Mouse (Mus musculus): ENCODE data around the gene Alk.

Alk gene

DNA sequence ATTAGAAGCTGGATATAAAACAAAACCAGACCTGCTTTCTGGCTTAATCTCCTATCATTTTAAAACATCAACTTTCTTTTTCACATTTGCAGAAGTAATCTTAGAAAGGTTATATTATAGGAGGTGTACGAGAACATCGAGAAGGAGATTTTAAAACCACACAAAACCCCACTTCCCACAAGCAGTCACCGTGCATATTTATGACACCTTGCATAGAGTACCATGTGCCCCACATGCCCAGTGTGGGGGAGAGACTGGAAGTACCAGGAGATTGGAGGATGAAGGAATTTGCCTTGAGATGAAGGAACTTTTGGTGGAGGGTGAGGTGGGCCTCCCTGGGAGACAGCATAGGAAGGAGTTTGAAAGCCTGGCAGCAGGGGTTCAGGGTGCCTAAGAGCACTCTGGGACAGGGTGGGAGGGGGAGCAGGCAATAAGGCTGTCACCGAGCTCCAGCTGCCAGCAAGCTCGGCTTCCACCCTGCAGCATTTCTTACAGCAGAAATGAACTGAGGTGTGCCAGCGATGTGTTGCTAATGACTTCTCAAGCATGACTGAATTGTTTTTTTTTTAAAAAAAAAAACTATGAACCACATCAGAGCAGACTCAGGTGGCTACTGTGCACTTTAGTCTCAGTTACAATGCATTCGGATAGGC lies 459.4 kb downstream of the Alk start:
- DNase-seq (ENCODE audit: low spot score in 2 of 2) = no peak

DNA sequence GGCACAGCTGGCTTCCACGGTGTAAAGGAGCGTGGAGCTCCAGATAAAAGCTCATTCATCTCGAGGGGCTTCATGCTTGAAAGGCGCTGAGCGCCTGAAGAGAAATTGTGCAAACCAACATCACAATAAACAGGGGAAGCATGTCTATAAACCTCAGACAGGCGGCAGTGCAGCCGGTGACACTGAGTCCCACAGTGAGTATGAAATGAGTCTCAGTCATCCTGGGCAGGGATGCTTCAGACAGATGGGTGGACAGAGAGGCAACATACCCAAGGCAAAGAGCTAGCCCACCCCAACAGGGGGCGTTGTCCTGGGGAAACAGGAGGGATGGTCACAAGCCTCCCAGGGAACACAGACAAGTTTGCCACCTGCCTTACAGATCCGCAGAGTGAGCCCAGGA lies 460.0 kb downstream of the Alk start:
- DNase-seq (ENCODE audit: low spot score in 2 of 2) = no peak

DNA sequence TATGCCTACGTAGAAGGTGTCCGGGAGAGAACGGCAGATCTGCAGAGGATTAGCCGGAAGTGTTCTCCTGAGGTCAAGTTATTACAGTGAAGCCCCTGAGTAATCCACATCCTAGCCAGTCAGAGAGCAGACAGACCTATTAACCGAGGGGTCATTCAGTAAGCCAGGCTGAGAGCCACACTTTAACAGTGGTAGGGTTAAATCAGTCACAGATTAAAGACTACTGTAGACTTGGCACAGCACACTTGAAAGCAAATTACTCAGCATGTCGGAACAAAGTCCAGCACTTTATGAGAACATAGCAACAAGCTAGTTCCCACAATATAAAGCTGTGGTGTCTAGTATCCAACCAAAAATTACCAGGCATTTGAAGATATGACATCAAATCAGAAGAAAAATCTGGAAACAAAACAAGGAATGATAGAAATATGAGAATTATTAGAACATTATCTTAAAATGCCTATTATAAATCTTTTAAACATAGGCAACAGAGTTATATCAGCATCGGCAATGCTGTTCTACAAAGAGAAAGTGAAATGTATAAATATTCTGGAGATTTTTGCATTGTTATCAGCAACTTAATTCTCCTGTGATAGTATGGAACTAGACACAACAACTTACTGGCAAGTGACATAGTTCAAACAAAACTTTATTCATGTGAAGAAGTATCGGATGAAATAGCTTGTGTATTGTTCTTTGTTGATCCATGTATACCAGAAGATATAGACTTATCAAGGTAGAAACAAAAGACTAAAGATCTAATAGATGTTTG lies 472.1 kb downstream of the Alk start:
- no peak for DNase-seq (ENCODE audit: low spot score in 2 of 2)

DNA sequence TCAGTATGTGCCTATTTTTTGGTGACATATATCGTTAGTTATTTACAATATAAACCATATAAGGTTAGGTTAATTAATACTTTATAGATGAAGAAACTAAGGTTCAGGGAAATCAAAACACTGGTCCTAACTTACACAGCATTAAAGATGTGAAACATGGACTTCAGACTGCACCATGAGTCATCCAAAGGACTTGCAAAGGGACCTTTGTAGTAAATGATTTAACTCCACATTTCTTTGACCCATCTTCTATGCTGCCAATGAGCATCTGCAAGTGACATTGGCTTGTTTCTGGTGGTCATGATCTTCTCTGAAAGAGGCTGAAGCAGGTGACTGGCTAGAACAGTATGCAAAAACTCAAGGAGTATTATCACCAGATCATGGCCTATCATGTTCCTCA lies 482.8 kb downstream of the Alk start:
- DNase-seq (ENCODE audit: low spot score in 2 of 2) = no peak

DNA sequence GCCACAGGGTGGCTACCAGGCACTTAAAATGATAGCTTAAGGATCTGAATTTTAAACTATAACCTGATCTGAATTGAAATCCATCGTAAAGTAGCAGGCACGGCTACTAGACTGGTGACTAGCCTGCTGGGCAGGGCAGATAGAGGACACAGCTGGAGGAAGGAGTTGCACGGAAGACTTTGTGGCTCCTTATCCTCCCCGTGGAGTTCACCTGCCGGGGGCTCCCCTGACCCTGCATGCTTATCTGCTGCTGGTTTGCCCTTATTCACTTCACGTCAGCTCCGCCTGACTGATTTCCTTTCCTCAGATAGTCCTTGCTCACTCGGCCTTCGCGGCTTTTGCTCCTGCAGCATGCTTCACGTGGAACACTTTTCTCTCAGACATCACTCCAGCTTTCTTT lies 484.1 kb downstream of the Alk start:
- no peak for DNase-seq (ENCODE audit: low spot score in 2 of 2)

DNA sequence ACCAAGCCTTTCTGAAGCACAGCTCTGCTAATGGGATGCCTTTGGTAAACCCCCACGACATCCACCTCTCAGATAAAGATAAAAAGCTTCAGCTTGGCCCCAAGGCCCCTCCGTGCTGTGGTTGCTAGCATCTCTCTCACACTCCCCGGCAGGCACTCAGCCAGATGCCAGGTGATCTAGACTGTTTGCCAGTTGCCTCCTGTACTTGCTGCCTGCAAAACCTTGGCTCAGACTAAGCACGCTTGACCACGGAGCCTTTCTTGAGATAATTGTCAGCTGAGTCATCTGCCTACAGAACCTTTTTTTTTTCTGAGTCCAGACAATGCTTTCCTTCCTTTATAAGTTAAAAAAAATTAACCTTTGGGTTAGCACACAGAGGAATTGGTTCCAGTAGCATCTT lies 486.1 kb downstream of the Alk start:
- no peak for DNase-seq (ENCODE audit: low spot score in 2 of 2)

DNA sequence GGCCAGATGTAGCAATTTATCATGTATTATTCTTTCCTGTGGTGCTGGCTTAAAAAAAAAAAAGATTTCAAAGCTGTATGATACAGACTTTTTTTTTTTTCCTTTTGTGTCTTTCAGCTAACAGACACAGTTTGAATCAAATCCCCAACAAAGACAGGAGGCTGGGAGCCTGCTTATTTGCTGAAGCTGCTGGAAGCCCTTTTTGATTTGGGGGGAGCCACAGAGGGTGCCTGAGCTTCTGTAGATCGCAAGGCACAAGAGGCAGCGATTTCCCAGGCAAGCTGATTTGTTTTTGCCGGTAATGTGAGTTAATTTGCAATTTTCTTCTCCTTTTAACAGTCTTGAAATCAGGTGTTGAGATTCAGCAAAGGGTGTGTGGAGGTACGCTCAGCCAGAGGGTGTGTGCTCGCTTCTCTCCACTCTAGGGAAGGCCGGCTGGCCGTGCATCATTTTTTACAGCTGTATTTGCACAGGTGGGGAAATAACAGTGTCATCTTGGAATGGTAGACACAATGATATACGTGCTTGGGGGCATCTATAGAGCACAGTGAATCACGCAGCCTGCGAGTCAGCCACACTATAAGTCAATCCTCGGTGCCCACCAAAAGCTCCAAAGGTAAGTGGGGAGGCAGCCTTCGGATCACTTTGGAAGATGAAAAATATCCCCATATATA lies 489.0 kb downstream of the Alk start:
- no peak for DNase-seq (ENCODE audit: low spot score in 2 of 2)

DNA sequence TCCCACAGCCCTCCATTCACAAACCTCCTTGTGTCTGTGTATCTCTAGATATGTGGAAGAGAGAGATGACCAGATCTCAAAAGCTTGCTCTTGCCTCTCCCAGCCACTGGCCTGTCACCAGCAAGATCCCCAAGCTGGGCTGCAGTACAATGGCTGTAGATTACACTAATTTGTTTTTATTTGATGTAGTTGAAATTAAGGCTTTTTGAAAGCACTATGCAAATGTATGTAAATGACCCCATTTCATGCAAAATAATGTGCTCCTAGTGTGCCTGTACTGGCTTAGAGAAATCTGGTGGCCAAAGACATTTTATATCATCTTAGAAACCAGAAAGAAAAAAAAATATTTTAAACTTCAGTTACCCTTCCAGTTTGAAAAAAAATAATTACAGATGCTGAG lies 492.4 kb downstream of the Alk start:
- no peak for DNase-seq (ENCODE audit: low spot score in 2 of 2)

DNA sequence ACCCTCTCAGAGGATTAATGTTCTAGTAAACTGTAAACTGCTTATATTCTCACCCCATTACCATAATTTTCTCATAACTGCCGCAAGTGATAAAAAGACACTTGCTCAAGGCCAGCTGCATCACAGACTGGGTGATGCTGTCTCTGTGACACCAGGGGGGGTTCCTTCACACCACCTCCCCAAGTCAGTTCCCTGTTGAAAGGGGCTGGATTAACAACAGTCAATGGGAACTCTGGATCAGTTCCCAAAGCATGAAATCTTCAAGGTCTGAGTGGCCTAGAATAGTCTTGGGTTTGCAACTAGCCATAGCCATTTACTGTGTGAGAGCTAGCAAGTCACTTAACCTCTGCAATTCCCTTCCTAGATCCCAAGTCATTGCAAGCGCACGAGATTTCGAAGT lies 492.9 kb downstream of the Alk start:
- no peak for DNase-seq (ENCODE audit: low spot score in 2 of 2)

DNA sequence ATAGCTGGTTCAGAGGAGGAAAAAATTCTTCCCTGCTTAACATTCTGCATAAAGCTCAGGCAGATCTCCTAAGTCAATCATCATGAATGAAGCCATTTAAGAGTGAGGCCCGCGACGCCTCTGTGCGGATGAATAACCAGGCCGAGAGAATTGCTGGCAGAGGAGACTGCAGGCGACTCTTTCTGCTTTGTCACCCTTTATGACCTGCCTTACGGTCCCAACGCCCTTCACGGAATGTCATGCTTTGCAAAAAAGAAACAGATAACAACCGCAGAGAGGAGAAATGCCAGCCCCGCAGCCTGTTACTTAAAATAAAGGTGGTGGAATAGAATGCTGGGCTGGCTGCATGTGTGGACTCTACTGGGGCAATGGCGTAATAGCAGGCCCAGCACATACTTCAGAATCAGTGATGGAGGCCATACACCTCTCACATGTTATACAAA lies 517.1 kb downstream of the Alk start:
- peak in 1 of 2 experiments; percentile 13 for DNase-seq (ENCODE audit: low spot score in 2 of 2)

DNA sequence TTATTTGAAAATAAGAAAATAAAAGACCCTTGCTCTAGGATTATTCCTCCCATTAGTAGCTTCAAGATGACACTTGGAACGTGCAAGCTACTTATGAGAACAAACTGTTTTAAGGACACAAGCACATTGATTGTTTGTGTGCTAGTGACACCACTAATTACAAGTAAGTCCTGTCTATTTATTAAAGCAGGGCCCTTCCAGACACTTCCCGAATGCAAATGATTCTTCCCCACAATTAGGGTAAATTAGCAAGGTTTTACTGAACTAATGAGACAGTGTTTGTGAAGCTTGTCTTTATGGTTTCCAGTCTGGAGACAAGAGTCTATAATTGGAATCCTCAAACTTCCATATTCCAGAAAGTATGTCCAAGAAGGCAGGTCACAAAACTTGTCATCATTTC lies 523.0 kb downstream of the Alk start:
- no peak for DNase-seq (ENCODE audit: low spot score in 2 of 2)

DNA sequence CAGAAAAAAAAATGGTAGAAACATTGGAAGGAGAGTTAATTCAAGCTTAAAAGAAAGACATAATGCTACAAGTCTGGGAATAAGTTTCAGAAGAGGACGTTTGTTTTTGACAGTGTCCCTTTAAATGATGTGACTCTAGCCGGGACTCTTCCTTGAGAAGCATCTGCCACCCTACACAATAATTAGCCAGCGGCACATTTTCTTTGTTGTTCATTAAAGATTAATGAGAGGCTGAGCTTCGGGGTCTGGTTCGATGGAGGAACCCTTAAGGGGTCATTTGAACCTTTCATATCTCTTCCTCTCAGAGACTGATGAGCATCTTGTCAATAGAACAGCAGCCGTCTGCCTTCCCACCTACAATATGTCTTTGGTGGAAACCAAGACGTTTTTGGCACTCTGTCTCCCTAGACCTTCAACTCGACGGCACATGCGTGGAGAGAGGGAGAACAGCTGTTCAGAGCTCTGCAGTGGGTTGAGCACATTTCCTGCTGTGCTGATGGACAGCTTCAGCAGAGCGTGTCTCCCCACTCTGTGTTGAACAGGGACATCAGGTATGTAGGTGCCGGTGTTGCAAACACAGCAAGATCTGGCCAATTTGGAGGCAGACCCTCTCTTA lies 528.0 kb downstream of the Alk start:
- DNase-seq (ENCODE audit: low spot score in 2 of 2) = peak in 1 of 2 experiments; percentile 8

DNA sequence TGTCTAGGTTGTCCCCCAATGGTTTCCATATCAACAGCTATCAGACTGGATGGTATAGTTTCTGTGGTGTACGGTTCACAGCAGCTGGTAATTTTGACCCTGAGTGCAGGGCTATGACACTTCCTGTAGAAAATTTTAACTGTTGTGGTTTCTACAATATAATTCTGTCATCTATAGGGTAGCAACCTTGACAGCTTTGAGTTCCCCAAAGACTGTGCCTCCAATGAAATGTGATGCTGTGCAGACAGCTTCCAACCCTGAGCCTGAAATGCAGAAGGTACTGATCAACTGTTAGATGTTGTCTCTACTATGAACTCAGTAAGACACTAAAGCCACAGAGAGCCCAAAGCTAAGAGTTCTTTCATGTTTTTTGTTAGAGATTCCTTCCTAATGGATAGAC lies 532.6 kb downstream of the Alk start:
- DNase-seq (ENCODE audit: low spot score in 2 of 2) = no peak

DNA sequence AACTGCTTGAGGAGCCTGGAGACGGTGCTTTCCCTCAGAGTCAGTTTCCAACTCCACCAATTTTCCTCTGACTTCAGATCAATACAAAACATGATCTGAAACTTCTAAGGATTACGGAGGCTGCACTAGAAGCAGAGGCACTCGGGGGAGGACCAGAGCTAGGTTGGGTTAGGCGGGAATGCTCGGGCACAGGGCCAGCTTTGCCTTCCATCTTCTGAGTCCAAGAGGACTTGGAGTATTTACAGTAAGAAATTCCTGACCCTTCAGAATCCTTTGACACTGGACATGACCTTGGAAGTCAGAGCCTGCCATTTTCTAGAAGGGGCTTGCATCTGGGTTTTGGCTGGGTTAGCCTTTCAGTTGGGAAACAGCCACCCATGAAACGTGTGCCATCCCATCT lies 536.3 kb downstream of the Alk start:
- no peak for DNase-seq (ENCODE audit: low spot score in 2 of 2)

DNA sequence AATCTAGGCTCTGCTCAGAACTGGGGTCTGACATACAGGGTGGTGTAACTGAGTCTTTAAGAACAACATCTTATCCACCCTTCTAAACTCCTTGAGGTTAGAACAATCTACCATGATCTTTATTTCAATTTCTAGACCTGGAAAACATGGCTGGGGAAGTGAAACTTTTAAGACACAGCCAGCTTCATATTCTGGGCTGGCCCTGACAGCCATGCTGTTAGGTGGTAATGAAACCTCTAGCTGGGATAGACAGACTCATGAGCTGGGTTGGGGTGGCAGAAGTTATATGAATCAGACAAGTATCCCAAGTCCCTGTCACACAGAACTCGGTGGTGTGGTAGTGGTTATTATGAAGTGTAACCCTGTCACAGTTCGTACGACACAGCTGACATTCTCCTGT lies 541.4 kb downstream of the Alk start:
- DNase-seq (ENCODE audit: low spot score in 2 of 2) = no peak

DNA sequence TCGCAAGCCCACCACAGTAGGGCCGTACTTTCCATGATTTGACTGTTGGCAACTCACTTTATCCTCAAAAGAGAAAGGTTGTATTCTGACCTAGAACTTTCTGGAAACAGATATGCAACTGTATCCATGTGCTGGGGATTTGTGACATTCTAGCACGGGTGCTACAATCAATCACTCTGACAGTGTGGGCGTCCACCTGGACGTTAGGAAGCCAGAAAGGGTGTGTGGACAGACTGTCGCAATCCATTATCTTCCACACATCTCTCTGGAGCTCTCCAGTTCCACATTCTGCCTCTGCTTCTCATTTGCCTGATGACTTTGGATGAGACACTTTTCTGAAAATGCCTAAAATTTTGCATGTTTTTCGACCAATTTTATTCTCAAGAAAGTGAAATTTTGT lies 545.1 kb downstream of the Alk start:
- DNase-seq (ENCODE audit: low spot score in 2 of 2) = no peak

DNA sequence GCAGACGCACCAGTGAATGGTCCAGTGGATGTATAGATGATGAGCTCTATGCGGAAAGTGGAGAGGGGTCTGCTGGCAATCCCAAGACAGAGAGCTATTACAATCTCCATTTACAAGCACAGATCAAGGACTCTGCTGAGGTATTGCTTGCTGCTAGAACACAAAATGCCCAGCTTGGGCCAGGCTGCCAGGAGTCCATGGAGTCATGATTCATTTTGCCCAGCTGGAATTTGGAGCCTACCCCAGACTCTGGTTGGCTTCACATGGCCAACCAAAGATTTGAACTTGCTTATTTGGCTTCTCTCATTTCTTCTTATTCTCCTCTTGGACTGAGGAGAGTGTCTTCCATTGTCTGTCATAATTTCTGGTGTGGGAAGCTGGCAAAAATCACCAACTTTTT lies 558.8 kb downstream of the Alk start:
- no peak for DNase-seq (ENCODE audit: low spot score in 2 of 2)

DNA sequence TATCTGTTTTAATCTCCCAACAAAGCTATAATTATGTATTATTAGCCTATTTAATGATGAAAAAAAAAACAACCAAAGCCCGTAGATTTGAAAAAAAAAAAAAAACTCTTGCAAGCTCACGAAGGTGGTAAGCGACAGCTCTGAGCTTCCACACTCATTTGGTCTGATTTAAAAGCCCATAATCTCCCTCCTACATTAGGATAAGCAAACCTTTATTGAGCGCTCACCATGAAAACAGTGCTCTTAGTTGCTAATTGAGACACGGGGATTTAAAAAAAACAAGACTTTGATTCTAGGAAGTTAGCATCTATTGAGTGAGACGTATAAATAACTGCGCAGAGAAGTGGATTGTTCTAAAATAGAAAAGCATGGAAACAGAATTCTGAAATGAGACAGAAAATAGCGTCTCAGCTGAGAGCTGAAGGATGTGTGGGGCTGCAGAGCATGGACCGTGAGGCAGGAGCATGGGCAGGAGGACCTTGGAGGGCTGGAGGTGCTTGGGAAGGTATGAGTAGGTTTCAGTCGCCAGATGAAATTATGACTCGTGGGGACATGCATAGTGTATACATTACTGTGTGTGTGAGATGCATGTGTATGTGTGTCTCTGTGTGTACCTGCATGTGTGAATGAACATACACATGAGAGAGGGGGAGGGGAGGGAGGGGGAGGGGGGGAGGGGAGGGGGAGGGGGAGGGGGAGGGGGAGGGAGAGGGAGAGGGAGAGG lies 560.6 kb downstream of the Alk start:
- no peak for DNase-seq (ENCODE audit: low spot score in 2 of 2)

DNA sequence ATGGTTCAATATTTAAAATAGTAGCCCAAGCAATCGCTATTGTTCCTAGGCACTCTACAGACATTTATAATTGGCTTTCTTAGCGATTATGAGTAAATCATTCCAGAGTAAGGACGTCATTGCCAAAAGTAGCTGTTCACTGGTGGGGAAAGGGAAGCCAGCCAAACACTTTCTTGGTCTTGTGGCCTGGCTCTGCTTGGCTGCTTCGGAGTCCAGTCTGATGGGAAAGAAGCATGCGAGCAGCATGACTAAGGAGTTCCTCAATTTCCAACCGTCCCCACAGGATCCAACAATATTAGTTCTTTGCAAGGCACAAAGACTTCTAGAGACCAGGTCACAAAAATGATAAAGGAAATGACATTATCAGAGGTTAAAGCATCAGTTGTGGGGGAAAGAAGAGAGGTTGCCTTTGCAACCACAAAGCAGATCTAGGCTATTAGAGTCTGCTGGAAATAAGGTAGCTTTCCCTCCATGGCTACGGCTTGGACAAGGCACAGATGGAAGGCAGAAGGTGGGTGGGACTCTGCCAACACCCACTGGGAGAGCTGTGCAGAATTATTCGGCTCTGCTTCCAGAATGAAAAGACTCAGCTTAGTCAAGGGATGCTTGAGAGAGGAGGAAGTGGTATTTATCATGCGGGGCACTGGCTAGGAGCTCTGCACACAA lies 561.3 kb downstream of the Alk start:
- DNase-seq (ENCODE audit: low spot score in 2 of 2) = peak; percentile 64 to 66

DNA sequence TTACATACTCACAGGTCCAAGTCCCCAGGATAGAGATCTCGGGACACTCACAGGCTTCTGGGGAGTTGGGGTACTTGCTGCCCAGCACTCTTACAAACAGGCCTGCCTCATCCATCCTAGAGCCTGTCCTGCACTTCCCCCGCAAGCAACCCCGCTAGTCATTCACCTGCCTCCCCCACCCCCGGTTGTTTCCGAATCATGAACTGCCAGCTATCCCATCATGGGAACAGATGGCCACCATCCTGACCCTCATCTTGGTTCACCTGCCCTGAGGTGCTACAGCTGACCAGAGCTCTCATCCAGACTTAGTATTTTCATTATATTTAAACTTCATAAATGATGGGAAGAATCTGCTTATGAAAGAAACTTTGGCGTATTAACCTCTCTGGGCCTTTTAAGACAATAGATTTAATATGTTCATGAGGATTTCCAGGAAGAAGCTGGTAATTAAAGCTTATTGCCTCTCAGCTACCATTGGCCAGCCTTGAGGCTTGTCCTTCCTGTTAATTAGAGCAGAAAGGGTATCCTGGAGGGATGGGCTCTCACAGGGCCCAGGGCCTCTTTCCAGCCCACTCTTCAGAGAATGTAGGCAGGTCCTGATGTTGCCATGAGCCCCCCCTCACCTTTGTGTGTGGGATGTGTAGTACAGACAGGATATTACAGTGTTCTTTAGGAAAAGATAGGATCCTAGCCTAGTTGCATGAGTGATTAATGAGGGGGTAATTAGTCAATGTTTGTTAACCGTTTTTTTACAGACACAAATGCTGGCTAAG lies 565.1 kb downstream of the Alk start:
- no peak for DNase-seq (ENCODE audit: low spot score in 2 of 2)

DNA sequence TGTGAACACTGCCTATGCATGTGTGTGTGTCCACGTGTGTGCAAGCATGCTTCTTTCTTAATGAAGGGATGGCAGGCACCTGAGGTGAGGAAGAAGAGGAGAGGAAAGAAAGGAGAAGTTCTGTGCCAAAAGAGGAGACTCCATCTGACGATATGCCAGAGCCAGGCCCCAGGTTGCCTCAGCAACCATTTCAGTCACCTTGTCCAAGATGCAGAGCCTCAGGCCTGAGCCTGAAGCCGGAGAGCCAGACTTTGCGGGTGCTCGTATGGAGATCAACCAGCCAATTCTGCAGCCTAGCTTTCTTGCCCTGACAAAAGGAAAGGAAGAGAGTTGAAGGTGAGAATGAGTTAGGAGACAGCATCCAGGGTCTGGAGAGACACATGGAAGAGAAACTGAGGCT lies 566.1 kb downstream of the Alk start:
- no peak for DNase-seq (ENCODE audit: low spot score in 2 of 2)

Data from frontal cortex, postnatal 10 days (tissue).